Mouse (Mus musculus) neural tube, embryonic 11.5 days (tissue): ENCODE data around the gene Tomm6. TPM values are rescaled to one million over a fixed set of nuclear protein-coding genes. Genes with fewer than 3 reads are reported as not detected.

Experiments used
- ATAC-seq: fragments of 200-750 bp; cut with Nextera tagmentation; 2 replicates; pipeline ENCODE4 v1.8.0; 2017; ENCODE audit warnings: moderate number of reproducible peaks, mild to moderate bottlenecking, moderate TSS enrichment, moderate library complexity; ENCODE audit not compliant: insufficient read depth, low FRiP score, low TSS enrichment
- DNase-seq: peaks from one replicate; pipeline ENCODE4 v3.0.0-alpha.2; 2015; ENCODE audit warnings: low spot score
- H3K27ac ChIP-seq: fragments of 300-500 bp; sonication (generic); 2 replicates; pipeline ENCODE4 v1.5.1; 2014; ENCODE audit warnings: low read depth, mild to moderate bottlenecking, low read length
- H3K27me3 ChIP-seq: fragments of 300-500 bp; sonication (generic); 2 replicates; pipeline ENCODE4 v1.6.1; 2014; ENCODE audit warnings: mild to moderate bottlenecking, low read length, mixed read lengths; ENCODE audit not compliant: control insufficient read depth, insufficient read depth
- H3K36me3 ChIP-seq: fragments of 300-500 bp; sonication (generic); 2 replicates; pipeline ENCODE4 v1.6.1; 2014; ENCODE audit warnings: mild to moderate bottlenecking, low read length, moderate library complexity, mixed read lengths; ENCODE audit not compliant: control insufficient read depth, insufficient read depth
- H3K4me1 ChIP-seq: fragments of 300-500 bp; sonication (generic); 2 replicates; pipeline ENCODE4 v1.6.1; 2014; ENCODE audit warnings: low read length, mixed read lengths; ENCODE audit not compliant: control insufficient read depth, insufficient read depth
- H3K4me2 ChIP-seq: fragments of 300-500 bp; sonication (generic); 2 replicates; pipeline ENCODE4 v1.6.1; 2014; ENCODE audit warnings: low read depth, mild to moderate bottlenecking, moderate library complexity
- H3K4me3 ChIP-seq: fragments of 300-500 bp; sonication (generic); 2 replicates; pipeline ENCODE4 v1.5.1; 2014; ENCODE audit warnings: low read depth, low read length
- H3K9ac ChIP-seq: fragments of 300-500 bp; sonication (generic); 2 replicates; pipeline ENCODE4 v1.6.1; 2014; ENCODE audit warnings: mild to moderate bottlenecking, low read length
- H3K9me3 ChIP-seq: fragments of 300-500 bp; sonication (generic); 2 replicates; pipeline ENCODE4 v1.6.1; 2016; ENCODE audit warnings: low read length; ENCODE audit not compliant: control insufficient read depth
- WGBS: fragments of 180-500 bp; shearing (Covaris S2); extraction: QIAGEN DNeasy Blood & Tissue Kit; methylation state at CpG from one replicate; pipeline ENCODE4 v1.1.7; 2014; 5-methylcytosine and 5-hydroxymethylcytosine counted together
- polyA plus RNA-seq: library from polyadenylated mRNA; unstranded; fragments of >200 nt; fragmentation: Nextera tagmentation; extraction: Ambion mirVana; gene quantifications from 2 replicates; pipeline ENCODE4 v1.2.1, GENCODE M21; 2014

Gene Tomm6
- polyA plus RNA-seq, 1 experiment from 2014 or later = 333 TPM

- DNase-seq (peak; percentile 78), ATAC-seq (peak; percentile 45)
- Histone ChIP-seq H3K9me3 (no peaks in the 10 kb centered on the region), H3K36me3 (0 out of 2 replicates have a peak, but pooled peaks cover 2% of the 10 kb centered on the region), H3K9ac (peak within 1 kb of the TSS; percentile 77), H3K27me3 (no peaks in the 10 kb centered on the region), H3K4me3 (peak within 1 kb of the TSS; percentile 78), H3K4me1 (peaks cover 7% of the 10 kb centered on the region), H3K4me2 (peak within 1 kb of the TSS; percentile 94), H3K27ac (peak within 1 kb of the TSS; percentile 67)
- 1% methylated on average over 51 of the region's 58 CpGs for WGBS
These were observed 706 bp upstream of the Tomm6 start, which contains the start of gene Frs3 for GRCm38 (mm10) chr17:47688608-47689575. Gene Frs3 (plus strand): TSS chr17:47689030.

- H3K27me3 ChIP-seq = no peaks in the 10 kb centered on the region
- H3K9ac ChIP-seq = peak overlapping the region; percentile 77
- DNase-seq (peak; percentile 97), ATAC-seq (peak; percentile 90)
- under 1% methylated on average over 70 of the region's 70 CpGs for WGBS
- peak overlapping the region; percentile 67 for H3K27ac ChIP-seq
- peak overlapping the region; percentile 78 for H3K4me3 ChIP-seq
- peaks cover 7% of the 10 kb centered on the region for H3K4me1 ChIP-seq
- no peaks in the 10 kb centered on the region for H3K9me3 ChIP-seq
- 0 out of 2 replicates have a peak, but pooled peaks cover 2% of the 10 kb centered on the region for H3K36me3 ChIP-seq
- peak overlapping the region; percentile 94 for H3K4me2 ChIP-seq
These were observed 510 bp downstream of the Tomm6 start for GRCm38 (mm10) chr17:47687409-47688343.

- Histone ChIP-seq H3K9me3 (no peaks in the 10 kb centered on the region), H3K9ac (no peak overlapping the region), H3K4me2 (no peak overlapping the region), H3K4me1 (peaks cover 7% of the 10 kb centered on the region), H3K4me3 (no peak overlapping the region), H3K36me3 (peaks cover 13% of the 10 kb centered on the region), H3K27ac (no peak overlapping the region), H3K27me3 (no peaks in the 10 kb centered on the region)
- DNase-seq = no peak
- WGBS = 84% methylated on average over 4 of the region's 4 CpGs
- ATAC-seq = no peak
These were observed 5.3 kb downstream of the Tomm6 start for GRCm38 (mm10) chr17:47682836-47683235.

GRCm38 (mm10) chr17:47678702-47679101 is 9.5 kb downstream of the Tomm6 start:
- Histone ChIP-seq H3K27ac (no peak overlapping the region), H3K36me3 (peaks cover 11% of the 10 kb centered on the region), H3K9me3 (no peaks in the 10 kb centered on the region), H3K27me3 (no peaks in the 10 kb centered on the region), H3K4me2 (no peak overlapping the region), H3K4me3 (no peak overlapping the region), H3K4me1 (no peaks in the 10 kb centered on the region), H3K9ac (no peak overlapping the region)
- 91% methylated on average over 5 of the region's 5 CpGs for WGBS
- ATAC-seq = no peak
- no peak for DNase-seq

GRCm38 (mm10) chr17:47678238-47678637 is 9.9 kb downstream of the Tomm6 start:
- H3K9me3 ChIP-seq = no peaks in the 10 kb centered on the region
- DNase-seq = no peak
- H3K9ac ChIP-seq = no peak overlapping the region
- WGBS = 88% methylated on average over 5 of the region's 5 CpGs
- no peak overlapping the region for H3K4me2 ChIP-seq
- no peaks in the 10 kb centered on the region for H3K27me3 ChIP-seq
- H3K4me1 ChIP-seq = no peaks in the 10 kb centered on the region
- no peak overlapping the region for H3K4me3 ChIP-seq
- ATAC-seq = no peak
- peaks cover 11% of the 10 kb centered on the region for H3K36me3 ChIP-seq
- no peak overlapping the region for H3K27ac ChIP-seq

- ATAC-seq (no peak), DNase-seq (peak; percentile 76)
- no peaks in the 10 kb centered on the region for H3K9me3 ChIP-seq
- no peak overlapping the region for H3K27ac ChIP-seq
- H3K4me2 ChIP-seq = no peak overlapping the region
- H3K9ac ChIP-seq = no peak overlapping the region
- no peaks in the 10 kb centered on the region for H3K27me3 ChIP-seq
- H3K4me3 ChIP-seq = no peak overlapping the region
- WGBS = 25% methylated on average over 9 of the region's 9 CpGs
- H3K4me1 ChIP-seq = peaks cover 6% of the 10 kb centered on the region
- H3K36me3 ChIP-seq = peaks cover 6% of the 10 kb centered on the region
These were observed 11.6 kb downstream of the Tomm6 start for GRCm38 (mm10) chr17:47676581-47676980.

- Histone ChIP-seq H3K9ac (peak overlapping the region; percentile 61), H3K9me3 (no peaks in the 10 kb centered on the region), H3K4me1 (peaks cover 6% of the 10 kb centered on the region), H3K27ac (peak overlapping the region; percentile 46), H3K36me3 (no peaks in the 10 kb centered on the region; the same call in 1 of the 2 replicates), H3K27me3 (no peaks in the 10 kb centered on the region), H3K4me3 (peak overlapping the region; percentile 36), H3K4me2 (peak overlapping the region; percentile 81)
- DNase-seq (peak; percentile 85), ATAC-seq (peak; percentile 67)
- 4% methylated on average over 58 of the region's 68 CpGs for WGBS
These were observed 15.7 kb downstream of the Tomm6 start for GRCm38 (mm10) chr17:47672311-47673111.

GRCm38 (mm10) chr17:47671988-47672310 is 16.2 kb downstream of the Tomm6 start:
- Histone ChIP-seq H3K36me3 (no peaks in the 10 kb centered on the region; the same call in 1 of the 2 replicates), H3K4me3 (peak overlapping the region; percentile 36), H3K9me3 (no peaks in the 10 kb centered on the region), H3K27me3 (no peaks in the 10 kb centered on the region), H3K27ac (peak overlapping the region; percentile 46; the same call in 1 of the 2 replicates), H3K4me2 (peak overlapping the region; percentile 81), H3K9ac (peak overlapping the region; percentile 61), H3K4me1 (peaks cover 6% of the 10 kb centered on the region)
- 8% methylated on average over 14 of the region's 14 CpGs for WGBS
- DNase-seq (no peak), ATAC-seq (no peak)
